Mouse (Mus musculus): ENCODE results near the gene Arhgap31.
A peak's percentile ranks its signal among the peaks of the same experiment; 100 is the strongest.

The Arhgap31 gene

GRCm38 (mm10) chr16:38549479-38550396 lies 163.3 kb downstream of the Arhgap31 start, which contains the start of gene Poglut1:
Poglut1 (minus strand) TSS chr16:38550258.
- peak; percentile 68 to 70 for DNase-seq (ENCODE audit: low spot score in 2 of 2)

All from frontal cortex, postnatal 25 days (tissue).